Mouse (Mus musculus) left cerebral cortex, adult 9 months (tissue): Measurements from ENCODE around the gene Ptgr1.

ENCODE experiments used
- DNase-seq, 2 experiments: peaks; one replicate each; pipeline ENCODE4 v3.0.0; 2022; ENCODE audit warnings: low spot score in 2 of 2

Ptgr1 gene

DNA sequence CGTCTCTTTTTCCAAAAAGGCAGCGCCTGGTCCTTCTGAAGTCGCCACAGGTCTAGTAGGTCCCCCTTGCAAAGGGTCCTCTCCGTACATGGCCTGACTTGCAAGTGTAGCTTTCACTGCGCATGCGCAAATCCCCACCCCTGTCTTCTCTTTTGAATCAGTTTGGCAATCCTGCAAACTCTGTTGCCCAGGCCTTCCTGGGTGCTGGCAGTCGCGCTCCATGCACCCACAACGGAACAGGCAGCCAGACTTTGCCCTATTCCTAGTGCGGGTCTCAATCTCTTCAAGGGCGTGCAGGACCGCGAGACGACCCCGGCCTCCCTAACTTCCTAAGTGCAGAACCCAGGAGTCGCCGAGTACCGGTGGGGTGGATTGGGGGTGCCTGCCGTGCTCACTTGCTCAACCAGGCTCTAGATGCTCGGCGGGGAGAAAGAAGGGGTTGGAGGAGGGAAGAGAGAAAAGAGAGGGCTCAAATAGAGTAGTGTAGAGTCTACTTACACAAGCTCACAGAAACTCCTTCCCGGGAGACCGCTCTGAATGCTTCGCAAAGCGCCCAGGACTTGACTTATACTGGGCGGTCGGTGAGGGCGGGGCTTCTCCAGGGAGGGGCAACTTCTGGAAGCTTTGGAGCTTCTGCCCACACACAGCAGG, at the start of gene Ptgr1:
Gene Ptgr1 (minus strand): TSS at position 580 of the 651 bp plus-strand sequence.
- peak in 1 of 2 experiments; percentile 73 for DNase-seq

- DNase-seq, result no peak
Measured at GRCm38 (mm10) chr4:59035786-59036350, 48.9 kb upstream of the Ptgr1 start.

DNA sequence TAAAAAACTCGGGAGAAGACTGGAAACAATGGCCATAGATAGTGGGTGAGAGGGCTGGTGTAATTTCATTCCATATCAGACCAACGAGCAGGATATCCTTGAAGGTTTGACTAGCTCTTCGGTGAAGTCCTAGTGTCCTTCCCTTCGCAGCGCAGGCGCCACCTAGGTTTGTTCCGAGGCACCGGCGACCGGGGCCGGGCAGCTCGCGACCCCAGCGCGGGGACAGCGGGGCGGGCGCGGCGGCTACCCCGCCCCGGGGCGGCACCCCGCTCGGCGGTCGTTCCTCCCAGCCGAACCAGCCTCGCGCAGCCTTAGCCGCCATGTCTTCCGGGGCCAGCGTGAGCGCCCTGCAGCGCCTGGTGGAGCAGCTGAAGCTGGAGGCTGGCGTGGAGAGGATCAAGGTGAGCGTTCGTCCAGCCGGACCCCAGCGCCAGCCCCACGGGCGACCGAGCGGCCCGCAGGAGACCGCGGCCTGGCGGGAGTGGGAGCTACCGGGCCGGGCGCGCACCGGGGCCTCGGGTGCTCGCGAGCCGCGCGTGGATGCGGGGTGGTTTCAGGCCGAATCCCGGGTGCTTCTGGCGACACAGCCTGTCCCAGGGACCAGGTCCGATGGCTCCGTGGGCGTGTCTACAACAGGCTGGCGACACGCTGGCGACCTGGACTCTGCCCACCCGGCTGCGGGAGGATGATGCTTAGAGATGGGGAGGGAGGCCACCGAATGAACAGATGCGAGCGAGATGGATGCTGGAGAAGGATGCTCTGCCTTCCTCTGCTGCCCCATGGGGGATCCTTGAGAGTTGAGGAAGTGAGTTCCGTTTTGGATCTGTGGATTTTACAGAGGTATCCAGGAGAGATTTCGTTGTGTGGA, 48.2 kb upstream of the Ptgr1 start, which contains the start of gene Gng10:
Gene Gng10 (plus strand): TSS at position 171 of the 868 bp plus-strand sequence.
- DNase-seq, result peak in 1 of 2 experiments; percentile 55

DNA sequence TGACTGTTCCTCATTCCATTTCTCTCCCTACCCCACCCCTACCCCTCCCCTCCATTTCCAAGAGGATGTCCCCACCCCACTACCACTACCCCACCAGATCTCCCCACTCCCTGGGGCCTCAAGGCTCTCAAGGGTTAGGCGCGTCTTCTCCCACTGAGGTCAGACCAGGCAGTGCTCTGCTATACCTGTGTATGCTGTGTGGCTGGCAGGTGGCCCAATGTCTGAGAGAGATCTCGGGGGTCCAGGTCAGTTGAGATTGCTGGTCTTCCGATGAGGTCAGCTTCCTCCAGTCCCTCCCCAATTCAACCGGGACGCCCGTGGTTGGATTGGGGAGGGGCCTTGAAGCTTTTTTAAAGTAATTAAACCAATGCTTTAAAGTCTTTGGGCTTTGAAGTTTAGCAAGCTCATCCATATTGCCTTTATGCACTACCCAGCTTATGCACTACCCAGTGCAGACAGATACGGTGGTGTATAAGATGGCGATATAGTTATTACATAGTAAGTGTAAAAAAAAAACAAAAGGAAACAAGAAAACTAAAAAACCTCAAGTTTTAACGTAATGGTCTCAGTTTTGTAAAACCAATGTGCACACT, 47.5 kb upstream of the Ptgr1 start:
- no peak for DNase-seq

DNA sequence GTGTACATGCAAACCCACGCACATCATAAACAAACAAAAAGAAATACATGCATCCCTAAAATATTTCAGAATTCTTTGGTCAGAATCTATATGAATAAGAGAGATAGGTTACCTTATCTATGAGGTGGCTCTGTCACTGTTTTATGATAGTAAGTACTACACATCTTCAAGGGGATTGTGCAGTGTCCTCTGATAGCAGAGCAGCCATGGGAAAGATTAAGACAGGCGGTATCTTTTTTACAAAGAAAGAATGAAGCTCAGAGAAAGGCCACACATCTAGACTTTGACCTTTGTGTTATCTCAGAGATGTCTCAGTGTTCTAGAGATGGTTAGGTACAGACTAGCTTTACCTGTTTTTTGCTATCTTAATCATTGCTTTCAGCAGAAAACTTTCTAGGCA, 30.0 kb upstream of the Ptgr1 start:
- DNase-seq, result no peak

DNA sequence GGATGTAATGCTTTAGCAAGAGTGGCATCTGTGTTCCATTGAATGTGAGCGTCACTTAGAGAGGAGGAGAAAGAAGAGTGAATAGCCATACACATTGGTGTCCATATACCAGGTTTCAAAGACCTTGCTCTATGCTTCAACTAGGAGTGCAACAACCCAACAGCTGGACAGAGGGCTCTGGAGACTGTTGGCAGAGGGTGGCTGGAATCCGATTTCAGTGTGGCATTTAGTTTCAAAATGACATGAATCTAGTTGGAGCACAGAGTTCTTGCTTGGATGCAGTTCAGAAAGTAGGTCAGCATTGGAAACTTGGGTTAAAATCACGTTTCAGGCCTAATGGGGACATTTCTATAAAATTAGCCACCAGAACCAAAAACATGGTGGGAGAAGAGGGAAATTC, 28.3 kb upstream of the Ptgr1 start:
- no peak for DNase-seq

DNA sequence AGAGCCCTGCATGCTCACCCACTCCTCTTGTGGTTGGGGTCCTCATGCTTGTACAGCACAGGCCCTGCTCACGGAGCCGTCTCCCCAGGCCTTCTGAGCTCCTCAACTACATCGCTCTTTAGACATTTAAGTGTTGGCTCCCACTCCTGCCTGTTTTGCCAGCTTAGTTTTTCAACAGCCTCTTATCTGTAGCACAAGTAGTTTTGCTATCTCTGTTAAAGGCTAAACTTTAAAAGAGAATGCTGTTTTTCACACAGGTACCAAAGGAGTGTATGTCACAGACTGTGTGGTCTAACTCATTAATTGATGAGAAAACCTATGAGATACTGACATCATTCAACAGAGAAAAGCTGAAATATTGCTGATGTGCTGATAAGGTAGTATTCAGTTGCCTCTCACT, 24.5 kb upstream of the Ptgr1 start:
- no peak for DNase-seq

- no peak for DNase-seq
Measured at GRCm38 (mm10) chr4:59009696-59010095, 22.8 kb upstream of the Ptgr1 start.

- no peak for DNase-seq
Measured at GRCm38 (mm10) chr4:59009186-59009585, 22.3 kb upstream of the Ptgr1 start.

DNA sequence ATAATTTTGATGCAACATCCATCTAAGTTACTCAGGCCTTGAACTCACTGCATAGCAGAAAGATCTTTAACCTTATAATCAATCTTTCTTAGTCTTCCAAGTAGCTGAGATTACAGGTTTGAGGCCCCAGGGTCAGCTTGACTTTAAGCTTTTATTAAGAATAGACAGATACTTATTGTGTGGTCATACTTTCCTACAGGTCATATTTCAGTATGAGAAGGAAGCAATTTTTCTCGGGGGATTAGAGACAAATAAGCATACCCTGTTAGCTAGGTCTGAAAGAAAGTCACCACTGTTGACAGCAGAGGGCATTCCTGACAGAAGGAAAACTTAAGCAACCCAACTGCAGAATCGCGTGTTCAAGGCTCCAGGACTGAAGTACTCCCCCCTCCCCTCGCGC, 21.1 kb upstream of the Ptgr1 start:
- no peak for DNase-seq

DNA sequence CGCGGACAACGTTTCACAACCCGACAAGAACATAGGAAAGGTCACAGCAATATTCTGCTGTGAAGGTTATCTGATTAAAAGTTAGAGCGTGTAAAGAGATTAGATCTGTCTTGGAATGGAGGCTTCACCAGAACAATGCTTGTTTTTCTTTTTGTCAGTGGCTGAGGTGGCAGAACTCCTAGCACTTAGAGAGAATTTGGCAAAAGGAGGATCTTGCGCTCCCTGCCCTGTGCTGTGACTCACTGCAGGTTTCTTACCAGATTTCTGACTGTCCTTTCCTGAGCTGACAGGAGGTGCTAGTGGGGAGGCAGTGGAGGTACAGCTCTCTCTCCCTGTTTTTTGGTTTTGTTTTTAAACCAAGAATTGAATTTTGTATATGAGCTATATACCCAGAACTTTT, 20.1 kb upstream of the Ptgr1 start:
- no peak for DNase-seq

GRCm38 (mm10) chr4:59006211-59006610, 19.3 kb upstream of the Ptgr1 start:
- no peak for DNase-seq

GRCm38 (mm10) chr4:59003806-59004200, 16.9 kb upstream of the Ptgr1 start:
- DNase-seq, result no peak

DNA sequence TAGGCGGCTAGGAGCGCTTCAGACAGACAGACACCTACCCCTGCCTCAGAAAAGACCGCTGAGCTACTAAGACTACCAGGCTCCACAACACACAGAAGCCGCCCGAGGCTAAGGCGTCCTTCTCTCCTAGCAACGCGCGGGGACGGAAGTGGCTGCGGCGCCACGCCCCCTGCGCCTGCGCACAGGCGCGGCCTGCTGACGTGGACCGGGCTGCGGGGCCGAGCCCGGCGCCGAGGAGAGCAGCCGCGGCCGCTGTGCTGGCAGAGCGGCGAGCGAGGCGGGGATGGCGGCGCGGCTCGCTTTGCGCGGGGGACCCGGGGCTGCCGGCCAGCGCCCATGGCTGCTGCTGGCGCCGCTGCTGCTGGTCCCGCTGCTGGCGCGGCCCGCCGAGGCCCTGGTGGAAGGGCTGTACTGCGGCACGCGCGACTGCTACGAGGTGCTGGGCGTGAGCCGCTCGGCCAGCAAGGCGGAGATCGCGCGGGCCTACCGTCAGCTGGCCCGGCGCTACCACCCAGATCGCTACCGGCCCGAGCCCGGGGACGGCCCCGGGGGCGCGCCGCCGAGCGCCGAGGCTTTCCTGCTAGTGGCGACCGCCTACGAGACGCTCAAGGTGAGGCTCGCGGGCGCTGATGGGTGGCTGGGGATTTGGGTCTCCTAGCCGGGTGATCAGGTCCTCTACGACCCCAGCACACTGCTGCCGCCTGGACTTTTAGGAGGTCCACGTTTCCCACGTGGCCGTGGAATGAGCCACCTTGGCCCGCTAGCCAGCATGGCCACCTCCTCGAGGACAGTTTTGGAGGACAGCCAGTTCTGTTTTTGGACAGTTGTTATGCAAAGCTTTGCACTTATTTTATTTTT, 16.3 kb upstream of the Ptgr1 start, which contains the start of gene Gm20503:
Gene Gm20503 (plus strand): TSS at position 263 of the 858 bp plus-strand sequence.
- DNase-seq, result peak; percentile 71 to 88

GRCm38 (mm10) chr4:59000614-59001013, 13.7 kb upstream of the Ptgr1 start:
- no peak for DNase-seq

DNA sequence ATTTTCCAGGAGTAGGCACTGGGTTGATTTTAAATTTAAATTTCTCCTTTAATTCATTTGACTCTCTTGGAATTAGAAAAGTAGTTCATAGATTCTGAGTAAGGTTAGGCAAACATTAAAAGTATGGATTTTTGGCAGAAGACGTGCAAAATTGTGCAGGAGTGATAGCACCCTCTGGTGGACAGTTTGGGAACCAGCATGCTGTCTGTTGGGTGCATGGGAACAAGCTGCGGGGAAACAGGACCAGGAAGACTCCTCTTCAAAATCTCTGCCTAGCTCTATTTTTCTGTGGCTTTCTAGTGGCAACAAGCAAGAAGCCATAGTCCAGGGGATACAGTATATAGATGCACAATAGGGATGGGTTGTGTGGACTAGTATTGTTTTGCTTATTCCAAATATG, 12.8 kb upstream of the Ptgr1 start:
- peak in 1 of 2 experiments; percentile 85 for DNase-seq

- DNase-seq, result no peak
Measured at GRCm38 (mm10) chr4:58998688-58999087, 11.8 kb upstream of the Ptgr1 start.

GRCm38 (mm10) chr4:58997081-58997480, 10.2 kb upstream of the Ptgr1 start:
- DNase-seq, result no peak

DNA sequence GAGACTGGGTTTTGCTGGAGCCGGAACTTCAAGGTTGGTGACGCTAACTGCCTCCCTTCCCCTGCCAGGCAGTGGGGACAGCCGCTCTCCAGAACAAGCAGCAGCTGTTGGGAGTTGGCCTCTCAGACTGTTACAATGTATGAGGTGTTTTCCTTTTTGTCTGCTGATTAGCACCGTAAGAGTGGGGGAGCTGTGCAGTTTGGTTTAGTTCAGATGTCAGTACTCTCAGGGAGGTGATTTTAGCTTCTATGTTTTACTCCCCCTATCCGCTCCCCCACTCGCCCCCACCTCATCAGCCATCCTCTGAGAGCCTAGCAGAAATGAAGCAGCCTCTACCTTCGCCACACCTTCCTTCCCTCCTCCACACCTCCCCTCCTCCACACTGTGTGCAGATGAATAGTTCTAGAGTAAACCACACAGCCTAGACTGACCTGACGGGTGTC, 8.4 kb upstream of the Ptgr1 start:
- no peak for DNase-seq

DNA sequence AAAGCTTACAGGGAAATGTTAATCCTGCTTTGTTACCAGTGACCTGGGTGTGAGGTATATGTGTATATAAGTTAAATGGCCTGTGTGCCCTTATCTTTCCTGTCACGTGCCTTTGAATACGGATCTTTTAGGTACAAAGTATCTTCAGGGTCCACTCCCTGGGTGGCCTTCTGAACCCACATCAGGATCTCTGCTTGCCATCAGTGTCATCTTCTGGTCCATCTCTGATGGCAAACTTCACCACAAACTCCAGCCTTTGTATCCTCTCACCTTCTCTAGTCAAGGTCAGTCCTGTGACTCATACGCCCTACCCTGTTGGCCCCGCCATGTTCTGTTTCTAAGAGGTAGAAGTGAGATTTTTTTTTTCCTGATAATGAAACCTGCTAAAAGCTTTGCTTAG, 7.8 kb upstream of the Ptgr1 start, which contains the start of gene Dnajc25:
Gene Dnajc25 (plus strand): TSS at position 301 of the 400 bp plus-strand sequence.
- DNase-seq, result no peak

DNA sequence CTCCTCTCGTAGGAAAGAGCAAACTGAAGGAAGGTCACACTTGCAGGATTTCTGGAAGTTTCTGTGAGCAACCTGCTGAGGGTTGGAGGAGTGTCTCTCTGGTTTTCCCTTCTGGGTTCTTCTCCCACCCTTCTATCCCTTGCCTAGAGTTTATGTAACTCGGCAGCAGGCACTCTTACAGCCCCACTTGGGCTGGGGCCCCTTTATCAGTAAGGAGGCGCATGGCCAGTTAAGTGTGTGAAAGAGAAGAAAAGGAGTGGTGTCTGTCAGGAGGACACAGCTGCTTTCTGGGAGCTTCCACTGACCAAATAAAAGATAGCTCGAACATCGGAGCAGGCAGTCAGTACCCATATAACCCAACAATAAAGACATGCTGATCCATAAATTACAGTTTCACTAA, 5.3 kb upstream of the Ptgr1 start:
- no peak for DNase-seq
